Mouse (Mus musculus): ENCODE measurements at regions not wholly inside any gene's neighbourhood (a gene's known extent, or its start where the extent isn't known, plus 50 kb on each side); places are given as distances from the start of the nearest gene placed in this dataset.

DNA sequence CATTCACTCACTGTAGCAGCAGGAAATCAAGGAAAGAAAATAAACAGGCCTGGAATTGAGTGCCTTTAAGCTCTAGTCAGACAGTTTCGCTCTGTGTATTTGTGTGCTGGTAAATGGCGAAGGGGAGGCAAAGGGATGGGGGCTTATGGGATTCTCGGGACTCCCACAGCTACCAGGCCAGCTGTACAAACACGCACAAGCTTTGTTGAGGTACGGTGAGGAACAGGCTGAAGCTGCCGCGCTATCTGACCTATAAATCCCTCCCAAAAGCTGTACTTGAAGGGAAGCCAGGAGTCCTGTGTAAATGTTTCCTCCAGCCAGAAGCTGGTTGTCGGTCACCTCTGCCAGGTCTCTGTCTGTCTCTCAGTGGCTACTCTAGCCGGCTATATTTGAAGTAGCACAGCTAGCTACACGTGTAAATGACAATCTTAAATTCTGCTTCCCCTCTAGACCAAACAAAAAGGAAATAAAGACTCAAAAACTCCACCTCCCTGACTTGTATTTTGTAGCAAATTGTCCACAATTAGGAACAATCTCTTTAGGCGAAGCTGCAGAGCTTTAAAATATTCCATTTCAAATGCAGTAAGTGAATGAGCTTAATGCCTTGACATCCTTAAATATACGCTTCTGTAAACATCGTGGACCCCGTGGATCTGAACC is 210.5 kb upstream of the Ferd3l start:
- Histone ChIP-seq H3K36me3 (ENCODE audit: insufficient read depth, low read length) (no peaks in the 10 kb centered on the region), H3K9me3 (ENCODE audit: low read length) (no peaks in the 10 kb centered on the region), H3K27ac (ENCODE audit: low read length) (no peak overlapping the region), H3K4me3 (ENCODE audit: low read depth, low read length) (no peak overlapping the region), H3K27me3 (replicated peaks; ENCODE audit: insufficient read depth, low read length) (no peaks in the 10 kb centered on the region), H3K4me2 (replicated peaks; ENCODE audit: low read depth, low read length) (0 out of 2 replicates have a peak overlapping the region, but pooled peaks have one; percentile 17), H3K9ac (replicated peaks; ENCODE audit: low read depth) (no peak overlapping the region), H3K4me1 (ENCODE audit: insufficient read depth, low read depth, low read length) (no peaks in the 10 kb centered on the region)
- ATAC-seq (no peak), DNase-seq (ENCODE audit: low spot score) (no peak)
- no peak for TF ChIP-seq CTCF (IDR thresholded peaks at IDR 0.05)
- no peak for TF ChIP-seq EP300 (IDR thresholded peaks at IDR 0.05)
- 12% methylated on average over 14 of the region's 14 CpGs for WGBS

GRCm38 (mm10) chr12:33719063-33719462 is 209.2 kb upstream of the Ferd3l start:
- no peak overlapping the region for H3K4me3 ChIP-seq (ENCODE audit: low read depth, low read length)
- no peak overlapping the region for H3K9ac ChIP-seq (replicated peaks; ENCODE audit: low read depth)
- WGBS = 32% methylated on average over 7 of the region's 7 CpGs
- peak; percentile 31 for DNase-seq (ENCODE audit: low spot score)
- H3K4me2 ChIP-seq (replicated peaks; ENCODE audit: low read depth, low read length) = no peak overlapping the region
- no peaks in the 10 kb centered on the region for H3K4me1 ChIP-seq (ENCODE audit: insufficient read depth, low read depth, low read length)
- no peak overlapping the region for H3K27ac ChIP-seq (ENCODE audit: low read length)
- H3K27me3 ChIP-seq (replicated peaks; ENCODE audit: insufficient read depth, low read length) = no peaks in the 10 kb centered on the region
- no peak for ATAC-seq
- H3K36me3 ChIP-seq (ENCODE audit: insufficient read depth, low read length) = no peaks in the 10 kb centered on the region
- no peak for TF ChIP-seq EP300 (IDR thresholded peaks at IDR 0.05)
- TF ChIP-seq CTCF (IDR thresholded peaks at IDR 0.05) = no peak
- no peaks in the 10 kb centered on the region for H3K9me3 ChIP-seq (ENCODE audit: low read length)

DNA sequence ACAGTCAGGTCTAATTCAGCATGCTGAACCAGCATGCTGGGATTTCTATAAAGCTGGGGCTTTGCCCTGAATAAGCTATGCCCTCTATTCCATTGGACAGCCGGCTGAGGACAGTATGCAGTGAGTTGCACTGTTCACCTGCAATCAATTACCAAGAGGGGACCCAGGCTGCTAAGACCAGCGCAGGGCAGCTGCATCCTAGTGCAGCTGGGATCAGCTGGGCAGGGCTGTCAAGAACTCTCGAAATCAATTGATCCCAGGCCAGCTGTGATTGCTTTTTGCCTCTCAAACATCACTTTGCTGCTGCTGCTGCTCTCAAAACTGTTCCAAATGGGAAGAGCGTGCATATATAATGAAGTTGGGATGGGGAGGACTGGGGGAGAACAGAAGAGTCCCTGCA is 196.3 kb upstream of the Ferd3l start:
- no peaks in the 10 kb centered on the region for H3K27me3 ChIP-seq (replicated peaks; ENCODE audit: insufficient read depth, low read length)
- no peak for ATAC-seq
- no peak overlapping the region for H3K27ac ChIP-seq (ENCODE audit: low read length)
- no peaks in the 10 kb centered on the region for H3K9me3 ChIP-seq (ENCODE audit: low read length)
- no peak overlapping the region for H3K4me3 ChIP-seq (ENCODE audit: low read depth, low read length)
- H3K36me3 ChIP-seq (ENCODE audit: insufficient read depth, low read length) = no peaks in the 10 kb centered on the region
- no peak overlapping the region for H3K9ac ChIP-seq (replicated peaks; ENCODE audit: low read depth)
- no peak overlapping the region for H3K4me2 ChIP-seq (replicated peaks; ENCODE audit: low read depth, low read length)
- no peaks in the 10 kb centered on the region for H3K4me1 ChIP-seq (ENCODE audit: insufficient read depth, low read depth, low read length)
- DNase-seq (ENCODE audit: low spot score) = no peak
- TF ChIP-seq CTCF (IDR thresholded peaks at IDR 0.05) = no peak
- TF ChIP-seq EP300 (IDR thresholded peaks at IDR 0.05) = no peak
- WGBS = 24% methylated on average over 4 of the region's 4 CpGs

DNA sequence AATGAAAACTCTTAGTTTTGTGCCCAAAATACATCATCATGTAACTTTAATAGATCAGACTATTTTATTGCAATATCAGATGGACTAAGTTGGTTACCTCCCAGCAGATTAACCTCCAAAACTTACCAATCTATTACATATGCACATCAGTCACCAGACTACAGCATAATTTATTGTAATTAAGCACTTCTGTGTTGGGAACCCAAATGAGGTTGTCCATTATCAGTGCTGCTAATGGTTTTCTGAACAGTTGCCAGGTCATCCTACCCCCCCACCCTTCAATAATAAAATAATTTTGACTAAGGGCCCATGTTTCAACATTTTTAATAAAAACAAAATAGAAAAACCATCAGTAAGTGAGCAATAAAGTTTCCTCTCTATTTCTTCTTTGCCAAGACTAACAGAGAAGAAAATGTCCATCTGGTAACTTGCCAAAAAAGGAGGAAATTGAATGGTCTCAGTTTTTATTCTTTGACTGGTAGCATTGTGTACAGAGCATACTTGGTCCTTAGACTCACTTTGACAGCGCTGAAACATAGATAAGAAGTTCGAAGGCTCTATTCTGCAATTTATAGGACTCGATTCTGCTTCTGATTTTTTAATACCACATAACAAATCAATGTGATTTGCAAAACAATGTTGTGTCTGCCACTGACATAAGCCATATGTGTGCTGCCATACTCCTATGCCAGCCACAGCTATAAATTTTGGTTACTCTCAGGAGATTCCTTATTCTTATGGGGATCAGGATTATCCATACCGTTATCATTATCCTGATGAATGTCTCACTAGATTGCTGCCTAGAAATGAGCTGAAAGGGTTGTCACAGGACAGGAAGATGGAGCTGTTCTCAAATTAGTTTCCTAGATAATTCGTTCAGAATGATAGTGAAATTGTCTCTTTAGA is 152.4 kb upstream of the Ferd3l start:
- no peaks in the 10 kb centered on the region for H3K4me1 ChIP-seq (ENCODE audit: insufficient read depth, low read depth, low read length)
- ATAC-seq (no peak), DNase-seq (ENCODE audit: low spot score) (no peak)
- H3K36me3 ChIP-seq (ENCODE audit: insufficient read depth, low read length) = no peaks in the 10 kb centered on the region
- 34% methylated on average over 5 of the region's 5 CpGs for WGBS
- no peak overlapping the region for H3K4me2 ChIP-seq (replicated peaks; ENCODE audit: low read depth, low read length)
- no peak overlapping the region for H3K27ac ChIP-seq (ENCODE audit: low read length)
- H3K27me3 ChIP-seq (replicated peaks; ENCODE audit: insufficient read depth, low read length) = no peaks in the 10 kb centered on the region
- H3K9ac ChIP-seq (replicated peaks; ENCODE audit: low read depth) = no peak overlapping the region
- TF ChIP-seq CTCF (IDR thresholded peaks at IDR 0.05) (no peak), EP300 (IDR thresholded peaks at IDR 0.05) (no peak)
- H3K9me3 ChIP-seq (ENCODE audit: low read length) = no peaks in the 10 kb centered on the region
- no peak overlapping the region for H3K4me3 ChIP-seq (ENCODE audit: low read depth, low read length)

GRCm38 (mm10) chr12:33778477-33778876 is 149.7 kb upstream of the Ferd3l start:
- WGBS = 18% methylated on average over 4 of the region's 4 CpGs
- no peaks in the 10 kb centered on the region for H3K27me3 ChIP-seq (replicated peaks; ENCODE audit: insufficient read depth, low read length)
- ATAC-seq (no peak), DNase-seq (ENCODE audit: low spot score) (no peak)
- H3K4me3 ChIP-seq (ENCODE audit: low read depth, low read length) = no peak overlapping the region
- TF ChIP-seq CTCF (IDR thresholded peaks at IDR 0.05) (no peak), EP300 (IDR thresholded peaks at IDR 0.05) (no peak)
- H3K36me3 ChIP-seq (ENCODE audit: insufficient read depth, low read length) = no peaks in the 10 kb centered on the region
- H3K4me2 ChIP-seq (replicated peaks; ENCODE audit: low read depth, low read length) = no peak overlapping the region
- no peak overlapping the region for H3K27ac ChIP-seq (ENCODE audit: low read length)
- no peak overlapping the region for H3K9ac ChIP-seq (replicated peaks; ENCODE audit: low read depth)
- no peaks in the 10 kb centered on the region for H3K4me1 ChIP-seq (ENCODE audit: insufficient read depth, low read depth, low read length)
- H3K9me3 ChIP-seq (ENCODE audit: low read length) = no peaks in the 10 kb centered on the region

GRCm38 (mm10) chr12:33779898-33780297 is 148.3 kb upstream of the Ferd3l start:
- DNase-seq (ENCODE audit: low spot score) = no peak
- no peak overlapping the region for H3K4me2 ChIP-seq (replicated peaks; ENCODE audit: low read depth, low read length)
- H3K4me3 ChIP-seq (ENCODE audit: low read depth, low read length) = no peak overlapping the region
- H3K36me3 ChIP-seq (ENCODE audit: insufficient read depth, low read length) = no peaks in the 10 kb centered on the region
- H3K27ac ChIP-seq (ENCODE audit: low read length) = no peak overlapping the region
- H3K9ac ChIP-seq (replicated peaks; ENCODE audit: low read depth) = no peak overlapping the region
- WGBS = 79% methylated on average over 2 of the region's 2 CpGs
- no peak for ATAC-seq
- no peaks in the 10 kb centered on the region for H3K4me1 ChIP-seq (ENCODE audit: insufficient read depth, low read depth, low read length)
- no peaks in the 10 kb centered on the region for H3K9me3 ChIP-seq (ENCODE audit: low read length)
- H3K27me3 ChIP-seq (replicated peaks; ENCODE audit: insufficient read depth, low read length) = no peaks in the 10 kb centered on the region
- no peak for TF ChIP-seq CTCF (IDR thresholded peaks at IDR 0.05)
- TF ChIP-seq EP300 (IDR thresholded peaks at IDR 0.05) = no peak
